Mouse (Mus musculus): ENCODE data around the gene Atg2b. TPM values are rescaled to one million over a fixed set of nuclear protein-coding genes. Genes with fewer than 3 reads are reported as not detected.

Atg2b gene
- total RNA-seq, 1 experiment from 2014 or later: 36.0 TPM

Other genes starting within 250 kb of the Atg2b start
- 0.25 TPM in 1 of 2 replicates, not detected in the other for gene D430019H16Rik, start 231.4 kb downstream of the Atg2b start, total RNA-seq (2017)
- gene Bdkrb2, start 122.0 kb downstream of the Atg2b start, total RNA-seq (2017): not detected in 2 replicates
- not detected in 2 replicates for gene Bdkrb1, start 82.1 kb downstream of the Atg2b start, total RNA-seq (2017)
- gene Gskip, start 382 bp downstream of the Atg2b start, total RNA-seq (2017): 17.0 and 17.1 TPM in 2 replicates
- 0.12 and 0.25 TPM in 2 replicates for gene Ak7, start 20.8 kb upstream of the Atg2b start, total RNA-seq (2017)
- gene Papola, start 99.5 kb upstream of the Atg2b start, total RNA-seq (2017): 213 and 226 TPM in 2 replicates